Mouse (Mus musculus): ENCODE measurements around the gene Ak1. TPM values are rescaled to one million over a fixed set of nuclear protein-coding genes. Genes with fewer than 3 reads are reported as not detected.
A peak's percentile ranks its signal among the peaks of the same experiment; 100 is the strongest.

Ak1 gene
- total and polyA plus RNA-seq, 2 experiments from 2014 or later = 107 to 114 TPM

GRCm38 (mm10) chr2:32628729-32629128 is 7.2 kb downstream of the Ak1 start:
- no peak for TF ChIP-seq CTCF (IDR thresholded peaks at IDR 0.05)
- WGBS = 30% methylated on average over 5 of the region's 5 CpGs
- Histone ChIP-seq H3K4me3 (ENCODE audit: low read depth, low read length) (no peak overlapping the region; the same call in 1 of the 2 replicates), H3K4me2 (ENCODE audit: low read depth, low read length, poor library complexity, severe bottlenecking) (peak overlapping the region; percentile 39; the same call in 1 of the 2 replicates), H3K27ac (ENCODE audit: low read depth, low read length) (peak overlapping the region; percentile 44; the same call in 1 of the 2 replicates), H3K36me3 (ENCODE audit: insufficient read depth, low read length) (peaks cover 5% of the 10 kb centered on the region; the same call in 1 of the 2 replicates), H3K9ac (replicated peaks; ENCODE audit: low read length, poor library complexity, severe bottlenecking) (0 out of 2 replicates have a peak overlapping the region, but pooled peaks have one; percentile 29), H3K4me1 (ENCODE audit: insufficient read depth, low read length) (peaks cover 29% of the 10 kb centered on the region), H3K27me3 (ENCODE audit: insufficient read depth, low read length) (no peaks in the 10 kb centered on the region), H3K9me3 (ENCODE audit: low read length) (no peaks in the 10 kb centered on the region)
- peak; percentile 10; the same call in 1 of the 2 replicates for ATAC-seq (ENCODE audit: low FRiP score)
- peak; percentile 89 for DNase-seq (ENCODE audit: low spot score)

- ATAC-seq (ENCODE audit: low FRiP score) (peak; percentile 68), DNase-seq (ENCODE audit: low spot score) (peak; percentile 85)
- H3K4me2 ChIP-seq (ENCODE audit: low read depth, low read length, poor library complexity, severe bottlenecking) = peak overlapping the region; percentile 39
- no peaks in the 10 kb centered on the region for H3K9me3 ChIP-seq (ENCODE audit: low read length)
- peak; percentile 11; the same call in 1 of the 2 replicates for TF ChIP-seq CTCF (IDR thresholded peaks at IDR 0.05)
- 30% methylated on average over 9 of the region's 9 CpGs for WGBS
- H3K27ac ChIP-seq (ENCODE audit: low read depth, low read length) = peak overlapping the region; percentile 44; the same call in 1 of the 2 replicates
- 0 out of 2 replicates have a peak overlapping the region, but pooled peaks have one; percentile 13 for H3K9ac ChIP-seq (replicated peaks; ENCODE audit: low read length, poor library complexity, severe bottlenecking)
- H3K4me3 ChIP-seq (ENCODE audit: low read depth, low read length) = peak overlapping the region; percentile 8; the same call in 1 of the 2 replicates
- H3K27me3 ChIP-seq (ENCODE audit: insufficient read depth, low read length) = no peaks in the 10 kb centered on the region
- H3K4me1 ChIP-seq (ENCODE audit: insufficient read depth, low read length) = peaks cover 29% of the 10 kb centered on the region
- peaks cover 10% of the 10 kb centered on the region for H3K36me3 ChIP-seq (ENCODE audit: insufficient read depth, low read length)
Measured at GRCm38 (mm10) chr2:32629276-32629976, 7.9 kb downstream of the Ak1 start.

GRCm38 (mm10) chr2:32630036-32630435 is 8.5 kb downstream of the Ak1 start:
- no peak overlapping the region for H3K27ac ChIP-seq (ENCODE audit: low read depth, low read length)
- no peaks in the 10 kb centered on the region for H3K9me3 ChIP-seq (ENCODE audit: low read length)
- no peak for TF ChIP-seq CTCF (IDR thresholded peaks at IDR 0.05)
- H3K4me1 ChIP-seq (ENCODE audit: insufficient read depth, low read length) = peaks cover 29% of the 10 kb centered on the region
- H3K9ac ChIP-seq (replicated peaks; ENCODE audit: low read length, poor library complexity, severe bottlenecking) = 0 out of 2 replicates have a peak overlapping the region, but pooled peaks have one; percentile 13
- ATAC-seq (ENCODE audit: low FRiP score) (no peak), DNase-seq (ENCODE audit: low spot score) (no peak)
- peak overlapping the region; percentile 39; the same call in 1 of the 2 replicates for H3K4me2 ChIP-seq (ENCODE audit: low read depth, low read length, poor library complexity, severe bottlenecking)
- H3K36me3 ChIP-seq (ENCODE audit: insufficient read depth, low read length) = peaks cover 12% of the 10 kb centered on the region
- WGBS = 82% methylated on average over 7 of the region's 9 CpGs
- H3K4me3 ChIP-seq (ENCODE audit: low read depth, low read length) = no peak overlapping the region
- no peaks in the 10 kb centered on the region for H3K27me3 ChIP-seq (ENCODE audit: insufficient read depth, low read length)

GRCm38 (mm10) chr2:32631046-32631445 is 9.5 kb downstream of the Ak1 start:
- ATAC-seq (ENCODE audit: low FRiP score) = no peak
- no peak overlapping the region for H3K9ac ChIP-seq (replicated peaks; ENCODE audit: low read length, poor library complexity, severe bottlenecking)
- H3K4me2 ChIP-seq (ENCODE audit: low read depth, low read length, poor library complexity, severe bottlenecking) = no peak overlapping the region
- H3K27ac ChIP-seq (ENCODE audit: low read depth, low read length) = no peak overlapping the region
- peaks cover 12% of the 10 kb centered on the region for H3K36me3 ChIP-seq (ENCODE audit: insufficient read depth, low read length)
- WGBS = 86% methylated on average over 10 of the region's 10 CpGs
- no peaks in the 10 kb centered on the region for H3K27me3 ChIP-seq (ENCODE audit: insufficient read depth, low read length)
- no peak for TF ChIP-seq CTCF (IDR thresholded peaks at IDR 0.05)
- H3K9me3 ChIP-seq (ENCODE audit: low read length) = no peaks in the 10 kb centered on the region
- H3K4me1 ChIP-seq (ENCODE audit: insufficient read depth, low read length) = peaks cover 26% of the 10 kb centered on the region
- DNase-seq (ENCODE audit: low spot score) = no peak
- no peak overlapping the region for H3K4me3 ChIP-seq (ENCODE audit: low read depth, low read length)

GRCm38 (mm10) chr2:32631737-32632394 is 10.3 kb downstream of the Ak1 start:
- Histone ChIP-seq H3K9ac (replicated peaks; ENCODE audit: low read length, poor library complexity, severe bottlenecking) (no peak overlapping the region), H3K4me1 (ENCODE audit: insufficient read depth, low read length) (peaks cover 19% of the 10 kb centered on the region), H3K4me2 (ENCODE audit: low read depth, low read length, poor library complexity, severe bottlenecking) (no peak overlapping the region), H3K4me3 (ENCODE audit: low read depth, low read length) (no peak overlapping the region), H3K36me3 (ENCODE audit: insufficient read depth, low read length) (peaks cover 12% of the 10 kb centered on the region), H3K27me3 (ENCODE audit: insufficient read depth, low read length) (no peaks in the 10 kb centered on the region), H3K27ac (ENCODE audit: low read depth, low read length) (no peak overlapping the region), H3K9me3 (ENCODE audit: low read length) (no peaks in the 10 kb centered on the region)
- DNase-seq (ENCODE audit: low spot score) (peak; percentile 86), ATAC-seq (ENCODE audit: low FRiP score) (peak; percentile 28; the same call in 1 of the 2 replicates)
- WGBS = 49% methylated on average over 7 of the region's 7 CpGs
- TF ChIP-seq CTCF (IDR thresholded peaks at IDR 0.05) = peak; percentile 85

- Histone ChIP-seq H3K9ac (replicated peaks; ENCODE audit: low read length, poor library complexity, severe bottlenecking) (no peak overlapping the region), H3K9me3 (ENCODE audit: low read length) (no peaks in the 10 kb centered on the region), H3K4me1 (ENCODE audit: insufficient read depth, low read length) (peaks cover 7% of the 10 kb centered on the region), H3K27me3 (ENCODE audit: insufficient read depth, low read length) (no peaks in the 10 kb centered on the region), H3K36me3 (ENCODE audit: insufficient read depth, low read length) (peaks cover 12% of the 10 kb centered on the region), H3K27ac (ENCODE audit: low read depth, low read length) (no peak overlapping the region), H3K4me3 (ENCODE audit: low read depth, low read length) (no peak overlapping the region), H3K4me2 (ENCODE audit: low read depth, low read length, poor library complexity, severe bottlenecking) (no peak overlapping the region)
- no peak for TF ChIP-seq CTCF (IDR thresholded peaks at IDR 0.05)
- ATAC-seq (ENCODE audit: low FRiP score) (no peak), DNase-seq (ENCODE audit: low spot score) (no peak)
- whole genome bisulfite sequencing = 67% methylated on average over 5 of the region's 5 CpGs
Measured at GRCm38 (mm10) chr2:32633660-32634059, 12.1 kb downstream of the Ak1 start.

All from midbrain, postnatal 0 days (tissue).